Mouse (Mus musculus) heart, embryonic 13.5 days (tissue): ENCODE measurements at regions not wholly inside any gene's neighbourhood (a gene's known extent, or its start where the extent isn't known, plus 50 kb on each side); places are given as distances from the start of the nearest gene placed in this dataset.

Experiments used
- ATAC-seq: fragments of 200-750 bp; cut with Nextera tagmentation; 2 replicates; pipeline ENCODE4 v1.8.0; 2017; ENCODE audit warnings: moderate TSS enrichment; ENCODE audit not compliant: insufficient number of reproducible peaks, low FRiP score, low TSS enrichment; ENCODE audit errors: extremely low read depth
- H3K27ac ChIP-seq: fragments of 300-500 bp; sonication (generic); replicated peaks from 2 replicates; pipeline ENCODE4 v1.5.1; 2015; ENCODE audit warnings: moderate library complexity, mild to moderate bottlenecking, inconsistent platforms
- H3K27me3 ChIP-seq: fragments of 300-500 bp; sonication (generic); replicated peaks from 2 replicates; pipeline ENCODE4 v1.6.1; 2015; ENCODE audit warnings: mild to moderate bottlenecking, inconsistent platforms
- H3K36me3 ChIP-seq: fragments of 300-500 bp; sonication (generic); 2 replicates; pipeline ENCODE4 v1.6.1; 2015; ENCODE audit warnings: mild to moderate bottlenecking, inconsistent platforms
- H3K4me1 ChIP-seq: fragments of 300-500 bp; sonication (generic); 2 replicates; pipeline ENCODE4 v1.6.1; 2015; ENCODE audit warnings: inconsistent platforms
- H3K4me2 ChIP-seq: fragments of 300-500 bp; sonication (generic); 2 replicates; pipeline ENCODE4 v1.6.1; 2015; ENCODE audit warnings: inconsistent platforms, mild to moderate bottlenecking, moderate library complexity
- H3K4me3 ChIP-seq: fragments of 300-500 bp; sonication (generic); 2 replicates; pipeline ENCODE4 v1.5.1; 2015; ENCODE audit warnings: moderate library complexity, mild to moderate bottlenecking, inconsistent platforms
- H3K9ac ChIP-seq: fragments of 300-500 bp; sonication (generic); 2 replicates; pipeline ENCODE4 v1.6.1; 2015; ENCODE audit warnings: inconsistent platforms, mild to moderate bottlenecking, moderate library complexity
- H3K9me3 ChIP-seq: fragments of 300-500 bp; sonication (generic); 2 replicates; pipeline ENCODE4 v1.6.1; 2016; ENCODE audit warnings: inconsistent platforms
- WGBS: fragments of 180-500 bp; shearing (Covaris S2); methylation state at CpG from one replicate; pipeline ENCODE4 v1.1.7; 2015; ENCODE audit warnings: mixed read lengths; 5-methylcytosine and 5-hydroxymethylcytosine counted together

DNA sequence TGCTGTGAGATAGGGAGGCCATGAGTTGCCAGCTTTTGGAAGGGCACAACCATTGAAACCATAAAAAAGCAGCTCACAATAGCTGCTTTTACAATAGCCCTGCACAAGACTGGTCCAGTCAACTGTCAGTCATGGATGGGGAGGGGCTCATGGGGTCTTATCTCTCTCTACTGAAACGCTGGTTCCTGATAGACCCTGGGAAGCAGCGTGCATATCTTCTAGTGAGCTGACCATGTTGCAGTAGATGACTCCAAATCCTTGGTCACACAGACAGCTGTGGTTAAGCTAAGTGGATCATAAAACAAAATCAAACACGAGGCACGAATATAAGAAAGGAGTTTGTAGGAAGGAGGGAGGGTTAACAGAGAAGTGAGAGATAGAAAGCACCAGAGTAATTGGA, 105.0 kb downstream of the Aldh8a1 start:
- H3K27ac ChIP-seq: no peak overlapping the region
- no peaks in the 10 kb centered on the region for H3K36me3 ChIP-seq
- no peak overlapping the region for H3K9ac ChIP-seq
- no peaks in the 10 kb centered on the region for H3K27me3 ChIP-seq
- H3K4me2 ChIP-seq: peak overlapping the region; percentile 35
- peaks cover 5% of the 10 kb centered on the region; the same call in 1 of the 2 replicates for H3K4me1 ChIP-seq
- peaks cover 8% of the 10 kb centered on the region; the same call in 1 of the 2 replicates for H3K9me3 ChIP-seq
- H3K4me3 ChIP-seq: no peak overlapping the region
- 42% methylated on average over 4 of the region's 4 CpGs for WGBS
- ATAC-seq: no peak

DNA sequence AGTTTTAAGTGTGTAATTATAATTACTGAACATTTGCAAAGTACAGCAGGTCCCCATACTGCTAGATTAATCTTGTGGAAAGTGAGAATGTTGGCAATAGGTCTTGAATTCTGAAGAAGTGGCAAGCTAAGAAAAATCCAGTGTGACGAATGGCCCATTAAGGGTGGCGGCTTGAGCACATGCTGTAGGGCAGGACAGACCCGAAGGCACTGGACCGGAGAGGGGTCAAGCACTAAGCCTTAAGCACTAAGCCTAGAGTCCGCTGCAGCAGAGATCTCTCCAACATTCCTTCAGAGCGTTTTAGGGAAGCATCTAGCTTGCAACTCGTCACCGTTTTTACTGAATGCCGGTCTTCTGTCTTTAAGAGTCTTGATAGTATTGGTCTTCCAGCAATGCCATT, 105.6 kb downstream of the Aldh8a1 start:
- H3K27ac ChIP-seq: no peak overlapping the region
- peaks cover 8% of the 10 kb centered on the region; the same call in 1 of the 2 replicates for H3K9me3 ChIP-seq
- 78% methylated on average over 9 of the region's 9 CpGs for WGBS
- H3K4me3 ChIP-seq: no peak overlapping the region
- no peaks in the 10 kb centered on the region for H3K36me3 ChIP-seq
- no peaks in the 10 kb centered on the region for H3K27me3 ChIP-seq
- no peak overlapping the region for H3K4me2 ChIP-seq
- ATAC-seq: no peak
- H3K4me1 ChIP-seq: peaks cover 5% of the 10 kb centered on the region; the same call in 1 of the 2 replicates
- no peak overlapping the region for H3K9ac ChIP-seq

DNA sequence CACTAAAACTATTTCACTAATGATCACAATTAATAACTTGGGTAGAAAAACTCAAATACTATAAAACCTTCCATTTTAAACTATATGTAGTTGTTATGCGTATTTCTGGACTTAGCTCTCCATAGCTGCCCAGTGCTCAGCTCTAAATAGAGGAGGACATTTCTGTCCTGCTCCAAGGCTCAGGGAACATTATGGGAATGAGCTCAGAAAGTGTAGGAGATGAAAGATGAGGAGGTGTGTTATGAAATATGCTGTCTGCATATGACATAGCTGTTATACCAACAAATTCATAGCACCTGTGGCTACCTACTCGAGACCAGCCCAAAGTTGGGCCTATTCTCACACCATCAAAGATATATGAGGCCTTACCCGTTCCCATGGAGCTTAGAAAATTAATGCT, 106.3 kb downstream of the Aldh8a1 start:
- H3K9me3 ChIP-seq: peaks cover 8% of the 10 kb centered on the region; the same call in 1 of the 2 replicates
- no peak overlapping the region for H3K9ac ChIP-seq
- no peak overlapping the region for H3K4me2 ChIP-seq
- no peaks in the 10 kb centered on the region for H3K36me3 ChIP-seq
- H3K27ac ChIP-seq: no peak overlapping the region
- peaks cover 5% of the 10 kb centered on the region; the same call in 1 of the 2 replicates for H3K4me1 ChIP-seq
- no peaks in the 10 kb centered on the region for H3K27me3 ChIP-seq
- H3K4me3 ChIP-seq: no peak overlapping the region
- 93% methylated on average over 3 of the region's 3 CpGs for WGBS
- ATAC-seq: no peak

DNA sequence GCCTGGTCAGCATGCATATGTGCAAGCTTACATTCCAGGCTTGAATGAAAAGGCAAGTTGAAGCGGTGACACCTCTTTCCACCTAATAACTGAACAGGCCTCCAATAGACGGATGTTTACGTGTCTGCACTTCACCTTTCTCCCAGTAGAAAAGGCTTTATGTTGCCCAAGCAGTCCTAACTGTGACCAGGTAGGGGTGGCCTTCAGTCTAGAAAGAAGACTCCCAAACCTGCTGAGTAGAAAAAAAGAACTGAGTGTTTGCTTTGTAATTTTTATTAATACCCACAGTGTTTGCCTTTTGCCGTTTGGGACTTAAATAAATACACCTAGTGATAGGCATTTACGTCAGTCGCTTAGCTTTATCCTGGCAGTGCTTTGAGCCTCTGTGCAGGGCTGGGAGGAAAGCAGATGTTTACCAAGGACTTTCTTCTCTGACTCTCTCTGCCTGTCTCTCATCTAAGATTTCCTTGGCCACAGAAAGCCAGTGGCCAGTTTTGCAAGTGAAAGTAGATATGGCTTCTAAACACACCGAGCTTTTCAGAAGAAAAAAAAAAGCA, 104.5 kb upstream of the 1700020N01Rik start:
- no peak overlapping the region for H3K9ac ChIP-seq
- no peaks in the 10 kb centered on the region for H3K36me3 ChIP-seq
- 77% methylated on average over 7 of the region's 7 CpGs for WGBS
- no peaks in the 10 kb centered on the region for H3K9me3 ChIP-seq
- no peak overlapping the region for H3K27ac ChIP-seq
- no peak overlapping the region for H3K4me3 ChIP-seq
- no peak for ATAC-seq
- H3K27me3 ChIP-seq: no peaks in the 10 kb centered on the region; the same call in 1 of the 2 replicates
- H3K4me2 ChIP-seq: no peak overlapping the region
- peaks cover 6% of the 10 kb centered on the region; the same call in 1 of the 2 replicates for H3K4me1 ChIP-seq

DNA sequence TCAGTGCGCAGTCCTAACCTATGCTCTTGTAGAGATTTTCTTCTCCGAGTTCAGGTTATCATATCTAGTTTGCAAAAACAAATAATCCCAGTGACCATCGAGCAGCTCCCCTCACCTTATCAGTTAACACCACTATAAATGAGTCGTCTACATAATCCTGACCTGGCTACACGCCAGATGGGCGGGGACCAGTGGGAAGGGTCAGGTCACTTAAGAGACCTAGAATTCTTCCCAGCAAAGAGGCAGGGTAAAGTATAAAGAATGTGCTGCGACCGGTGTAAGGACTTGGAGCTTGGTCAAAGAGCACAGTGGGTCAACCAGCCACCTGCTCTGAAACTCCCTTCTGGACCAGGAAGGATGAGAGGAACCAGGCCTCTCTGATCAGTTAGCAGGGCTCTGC, 102.0 kb upstream of the 1700020N01Rik start:
- no peaks in the 10 kb centered on the region for H3K36me3 ChIP-seq
- H3K4me2 ChIP-seq: no peak overlapping the region
- no peak for ATAC-seq
- no peak overlapping the region for H3K9ac ChIP-seq
- H3K4me1 ChIP-seq: peaks cover 6% of the 10 kb centered on the region; the same call in 1 of the 2 replicates
- WGBS: 40% methylated on average over 8 of the region's 8 CpGs
- H3K27me3 ChIP-seq: no peaks in the 10 kb centered on the region; the same call in 1 of the 2 replicates
- H3K9me3 ChIP-seq: no peaks in the 10 kb centered on the region
- no peak overlapping the region for H3K27ac ChIP-seq
- H3K4me3 ChIP-seq: no peak overlapping the region

DNA sequence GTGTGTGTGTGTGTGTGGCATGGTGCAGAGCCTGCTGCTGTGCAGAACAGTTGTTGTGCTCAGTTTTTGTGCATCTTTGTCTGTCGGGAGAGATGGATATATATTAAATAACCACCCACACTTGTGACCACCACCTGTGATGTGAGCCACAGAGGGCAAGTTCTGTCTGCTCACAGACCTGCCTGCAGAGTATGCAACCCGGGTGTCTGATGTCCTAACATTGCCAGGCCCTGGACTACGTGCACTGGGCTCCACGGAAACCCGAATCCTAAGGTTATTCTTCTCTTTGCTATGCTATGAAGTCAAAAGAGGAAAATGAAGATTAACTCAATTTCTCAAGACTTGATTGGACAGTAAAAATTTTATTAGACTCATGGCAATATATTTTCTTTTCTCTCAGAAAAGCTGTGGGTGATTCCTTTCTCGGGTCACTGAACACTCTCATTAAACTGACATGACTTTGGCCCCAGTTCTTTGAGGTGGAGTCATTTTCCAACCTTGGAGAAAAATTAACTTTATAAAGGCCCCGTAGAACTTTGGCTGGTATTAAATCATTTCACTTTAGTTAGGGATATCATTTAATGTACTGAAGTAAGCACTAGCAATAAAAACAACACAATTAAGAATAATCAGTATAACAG, 100.6 kb upstream of the 1700020N01Rik start:
- no peaks in the 10 kb centered on the region for H3K9me3 ChIP-seq
- 77% methylated on average over 7 of the region's 7 CpGs for WGBS
- ATAC-seq: no peak
- no peaks in the 10 kb centered on the region; the same call in 1 of the 2 replicates for H3K27me3 ChIP-seq
- H3K4me1 ChIP-seq: peaks cover 6% of the 10 kb centered on the region; the same call in 1 of the 2 replicates
- H3K36me3 ChIP-seq: no peaks in the 10 kb centered on the region
- no peak overlapping the region for H3K4me3 ChIP-seq
- no peak overlapping the region for H3K4me2 ChIP-seq
- no peak overlapping the region for H3K27ac ChIP-seq
- no peak overlapping the region for H3K9ac ChIP-seq

DNA sequence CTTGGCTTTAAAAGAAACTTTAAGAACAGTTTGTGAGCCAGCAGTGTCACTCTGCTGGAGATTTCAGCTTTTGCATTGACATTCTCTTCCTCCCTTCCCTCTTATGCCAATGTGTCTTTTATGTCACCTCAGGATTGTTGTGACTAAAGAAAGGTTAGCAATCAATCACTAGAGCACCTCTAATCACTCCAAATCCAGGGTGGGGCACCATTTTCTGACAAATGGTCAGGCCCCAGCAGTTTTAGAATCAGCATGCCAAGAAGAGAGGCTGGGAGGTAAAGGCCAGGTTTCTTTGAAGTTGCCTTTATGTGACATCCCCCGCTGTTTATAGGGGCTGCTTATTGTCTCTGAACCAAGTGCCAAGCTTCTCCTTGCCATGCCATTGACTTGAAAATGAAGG, 98.4 kb upstream of the 1700020N01Rik start:
- Histone ChIP-seq H3K27me3 (no peaks in the 10 kb centered on the region), H3K4me2 (no peak overlapping the region), H3K4me1 (peaks cover 6% of the 10 kb centered on the region; the same call in 1 of the 2 replicates), H3K9me3 (no peaks in the 10 kb centered on the region), H3K36me3 (no peaks in the 10 kb centered on the region), H3K9ac (no peak overlapping the region), H3K4me3 (no peak overlapping the region), H3K27ac (no peak overlapping the region)
- ATAC-seq: no peak
- 58% methylated on average over 1 of the region's 1 CpGs for WGBS

DNA sequence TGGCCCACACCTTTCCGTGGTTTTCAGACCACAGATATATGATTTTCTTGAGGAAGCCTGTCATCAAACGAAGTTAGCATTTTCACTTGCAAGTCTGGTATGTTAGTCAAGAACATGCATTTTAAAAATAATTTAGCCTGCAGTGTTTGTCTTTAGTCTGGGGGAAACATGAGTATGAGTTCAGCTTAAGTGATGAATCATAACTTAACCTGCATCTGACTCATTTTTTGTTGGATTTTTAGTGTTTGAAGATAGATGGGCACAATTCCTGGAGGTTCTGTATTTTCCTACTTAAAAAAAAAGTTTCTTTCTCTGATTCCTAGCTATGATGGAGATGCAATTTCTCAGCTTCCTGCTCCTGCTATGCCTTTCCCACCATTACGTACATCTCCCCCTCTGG, 95.8 kb upstream of the 1700020N01Rik start:
- Histone ChIP-seq H3K36me3 (no peaks in the 10 kb centered on the region), H3K9me3 (no peaks in the 10 kb centered on the region), H3K4me2 (no peak overlapping the region), H3K4me3 (no peak overlapping the region), H3K9ac (no peak overlapping the region), H3K27me3 (no peaks in the 10 kb centered on the region), H3K27ac (no peak overlapping the region), H3K4me1 (no peaks in the 10 kb centered on the region)
- ATAC-seq: no peak
- 79% methylated on average over 3 of the region's 3 CpGs for WGBS

DNA sequence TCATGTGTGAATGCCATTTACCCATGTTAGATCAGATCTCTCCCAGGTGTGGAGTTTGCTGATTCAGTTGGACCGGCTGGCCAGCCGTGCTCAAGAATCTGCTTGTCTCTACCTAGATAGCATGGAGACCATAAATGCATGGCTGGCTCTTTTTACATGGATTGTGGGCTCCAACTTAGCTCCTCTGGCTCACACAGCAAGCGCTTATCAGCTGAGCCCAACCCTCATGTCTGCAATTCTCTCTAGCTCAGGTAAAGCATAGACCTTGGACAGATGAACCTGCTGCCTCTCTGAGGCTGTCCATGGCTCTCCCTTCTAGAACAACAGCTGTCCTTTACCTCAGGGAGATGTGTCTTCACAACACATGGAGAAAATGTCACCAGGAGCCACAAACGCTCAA, 94.8 kb upstream of the 1700020N01Rik start:
- H3K27ac ChIP-seq: no peak overlapping the region
- no peaks in the 10 kb centered on the region for H3K9me3 ChIP-seq
- 72% methylated on average over 4 of the region's 4 CpGs for WGBS
- no peaks in the 10 kb centered on the region for H3K27me3 ChIP-seq
- no peak for ATAC-seq
- no peak overlapping the region for H3K4me3 ChIP-seq
- H3K4me2 ChIP-seq: no peak overlapping the region
- no peak overlapping the region for H3K9ac ChIP-seq
- no peaks in the 10 kb centered on the region for H3K36me3 ChIP-seq
- H3K4me1 ChIP-seq: no peaks in the 10 kb centered on the region

DNA sequence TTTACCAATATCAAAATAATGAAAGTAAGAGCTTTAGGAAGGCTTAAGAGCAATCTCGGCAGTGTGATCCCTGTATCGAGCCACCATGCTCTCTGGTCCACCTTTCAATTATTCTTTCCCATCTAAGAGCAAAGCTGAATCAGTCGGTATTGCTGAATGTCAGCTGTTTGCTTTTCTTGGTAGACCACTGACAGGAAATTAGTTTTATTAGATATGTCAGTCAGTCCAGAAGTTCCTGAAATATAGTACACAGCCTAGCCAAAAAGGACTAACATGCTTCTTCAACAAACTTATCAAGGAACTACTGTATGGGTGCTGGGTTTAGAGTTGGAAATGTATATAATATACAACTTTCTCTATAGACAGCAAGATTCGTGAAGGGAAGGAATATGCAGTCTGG, 91.3 kb upstream of the 1700020N01Rik start:
- ATAC-seq: no peak
- Histone ChIP-seq H3K27me3 (no peaks in the 10 kb centered on the region), H3K9ac (no peak overlapping the region), H3K4me3 (no peak overlapping the region), H3K9me3 (no peaks in the 10 kb centered on the region), H3K4me1 (no peaks in the 10 kb centered on the region), H3K27ac (no peak overlapping the region), H3K4me2 (no peak overlapping the region), H3K36me3 (no peaks in the 10 kb centered on the region)
- 78% methylated on average over 4 of the region's 4 CpGs for WGBS

DNA sequence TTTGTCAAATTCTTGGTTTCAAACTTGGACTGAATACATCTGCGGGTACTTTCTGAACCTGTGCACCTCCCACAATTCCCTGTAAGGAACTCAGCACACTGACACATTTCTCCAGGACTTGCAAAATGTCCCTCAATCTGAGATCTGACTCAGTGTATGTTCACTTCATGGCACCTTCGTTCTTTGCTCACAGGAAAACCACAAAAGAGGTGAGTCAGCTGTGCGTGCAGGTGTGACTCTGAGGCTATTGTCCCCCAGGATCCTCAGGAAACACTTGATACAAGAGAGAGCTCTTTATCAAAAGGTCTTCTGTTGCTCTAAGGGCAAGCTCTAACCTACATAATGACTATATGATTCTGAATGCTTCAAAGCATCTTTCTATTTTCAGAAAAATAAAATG, 88.5 kb upstream of the 1700020N01Rik start:
- Histone ChIP-seq H3K9me3 (no peaks in the 10 kb centered on the region), H3K27me3 (no peaks in the 10 kb centered on the region), H3K4me1 (no peaks in the 10 kb centered on the region), H3K4me3 (no peak overlapping the region), H3K27ac (no peak overlapping the region), H3K36me3 (no peaks in the 10 kb centered on the region), H3K4me2 (no peak overlapping the region), H3K9ac (no peak overlapping the region)
- no peak for ATAC-seq
- 75% methylated on average over 3 of the region's 3 CpGs for WGBS

DNA sequence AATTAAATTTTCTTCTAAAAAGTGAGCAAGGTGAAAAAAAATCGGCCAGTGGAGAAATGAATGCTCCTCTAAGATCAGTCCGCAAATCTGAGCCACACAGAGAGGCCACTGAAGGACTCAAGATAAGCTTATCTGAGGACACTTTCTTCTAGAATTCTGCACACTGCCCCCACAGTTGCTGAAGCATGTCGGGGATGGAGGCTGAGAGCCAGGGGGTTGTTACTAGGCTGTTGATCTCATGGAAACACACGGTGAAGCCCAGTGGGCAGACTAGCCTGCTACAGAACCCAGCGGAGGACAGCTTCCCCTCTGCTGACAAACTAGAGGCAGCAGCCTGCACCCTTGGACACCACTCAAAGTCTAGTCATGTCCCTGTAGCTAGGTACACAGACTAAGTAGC, 81.6 kb upstream of the 1700020N01Rik start:
- peaks cover 23% of the 10 kb centered on the region for H3K4me1 ChIP-seq
- 19% methylated on average over 5 of the region's 5 CpGs for WGBS
- H3K9ac ChIP-seq: no peak overlapping the region

More for the DNA sequence above, 81.6 kb upstream of the 1700020N01Rik start:
- H3K27me3 ChIP-seq: no peaks in the 10 kb centered on the region
- H3K27ac ChIP-seq: no peak overlapping the region
- ATAC-seq: no peak
- no peak overlapping the region for H3K4me2 ChIP-seq
- no peaks in the 10 kb centered on the region for H3K36me3 ChIP-seq
- no peak overlapping the region for H3K4me3 ChIP-seq
- no peaks in the 10 kb centered on the region for H3K9me3 ChIP-seq
